ENCODE assay signal across 13 mouse cellular contexts in genomic region chr5:65036597-65036996, GRCm38 (mm10). TPM values are rescaled to one million over a fixed set of nuclear protein-coding genes. Genes with fewer than 3 reads are reported as not detected.
DNase-seq lines count a peak whose midpoint lies in the region; ATAC-seq lines count a peak whose summit lies in the region.
"Had no signal": no experiment of that assay in that cellular context is flagged by ENCODE, and none has a peak within 500 bp of the region (broad histone marks: within the 10 kb centered on the region; RNA-seq: fewer than 3 reads in every experiment).

No protein-coding gene starts in this region.

- no peaks in the 10 kb centered on the region for H3K27me3 ChIP-seq in hindbrain, embryonic 12.5 days
- H3K27me3 ChIP-seq in hindbrain, embryonic 10.5 days (ENCODE audit: insufficient read depth, poor library complexity, severe bottlenecking): no peaks in the 10 kb centered on the region
- H3K27me3 ChIP-seq: CH12.LX; embryonic facial prominence, embryonic 12.5 days had no signal

- DNase-seq in hindbrain, embryonic 10.5 days (ENCODE audit: low spot score): no peak
- DNase-seq in right cerebral cortex, postnatal 4 days: peak; percentile 39
- DNase-seq in right cerebral cortex, postnatal 36 days (ENCODE audit: low spot score in 2 of 2): no peak
- DNase-seq in frontal cortex, postnatal 10 days (ENCODE audit: low spot score in 2 of 2): peak; percentile 32 to 33
- DNase-seq in spleen, postnatal 10 days (ENCODE audit: low spot score in 2 of 2): no peak
- DNase-seq: gastrocnemius, adult 2 months; lung, postnatal 10 days had no signal

- no peaks in the 10 kb centered on the region for H3K36me3 ChIP-seq in hindbrain, embryonic 12.5 days
- no peaks in the 10 kb centered on the region for H3K36me3 ChIP-seq in hindbrain, embryonic 10.5 days

- H3K27ac ChIP-seq in hindbrain, embryonic 12.5 days: 0 out of 2 replicates have a peak overlapping the region, but pooled peaks have one; percentile 40
- no peak overlapping the region for H3K27ac ChIP-seq in hindbrain, embryonic 10.5 days
- H3K27ac ChIP-seq: embryonic facial prominence, embryonic 12.5 days; gastrocnemius, adult 2 months had no signal

- no peak overlapping the region for H3K9ac ChIP-seq in hindbrain, embryonic 12.5 days
- H3K9ac ChIP-seq: embryonic facial prominence, embryonic 12.5 days had no signal

- no peak overlapping the region for H3K4me2 ChIP-seq in hindbrain, embryonic 12.5 days (replicated peaks)
- H3K4me2 ChIP-seq: embryonic facial prominence, embryonic 12.5 days had no signal

- H3K4me3 ChIP-seq in hindbrain, embryonic 12.5 days: no peak overlapping the region
- H3K4me3 ChIP-seq in hindbrain, embryonic 10.5 days: no peak overlapping the region
- H3K4me3 ChIP-seq: embryonic facial prominence, embryonic 12.5 days; gastrocnemius, adult 2 months; myocyte had no signal

- 74% methylated on average over 13 of the region's 13 CpGs for WGBS in hindbrain, embryonic 12.5 days
- WGBS in hindbrain, embryonic 10.5 days: 81% methylated on average over 13 of the region's 13 CpGs

- no peaks in the 10 kb centered on the region for H3K9me3 ChIP-seq in hindbrain, embryonic 12.5 days (replicated peaks)
- no peaks in the 10 kb centered on the region for H3K9me3 ChIP-seq in hindbrain, embryonic 10.5 days
- H3K9me3 ChIP-seq: embryonic facial prominence, embryonic 12.5 days had no signal

- 0 out of 2 replicates have a peak, but pooled peaks cover 4% of the 10 kb centered on the region for H3K4me1 ChIP-seq in hindbrain, embryonic 12.5 days
- H3K4me1 ChIP-seq in hindbrain, embryonic 10.5 days (replicated peaks): no peaks in the 10 kb centered on the region

- ATAC-seq in hindbrain, embryonic 12.5 days (ENCODE audit: low FRiP score): no peak
- no peak for ATAC-seq in megakaryocyte, adult 5-6 weeks (ENCODE audit: poor library complexity, severe bottlenecking)

RNA-seq across cellular contexts. Expression of gene Tmem156, which starts 55.3 kb away (rescaled TPM):
- polyA plus RNA-seq in hindbrain, embryonic 12.5 days (2016; fragmentation: Nextera tagmentation; extraction: Ambion mirVana): not detected in 2 replicates
- polyA plus RNA-seq in hindbrain, embryonic 10.5 days (2016; fragmentation: Nextera tagmentation; extraction: Ambion mirVana): not detected in 2 replicates
- 34.8 and 37.4 TPM in 2 replicates for total RNA-seq in megakaryocyte, adult 5-6 weeks (2015)
- total RNA-seq in megakaryocyte, adult 5-6 weeks (2017): 54.5 and 54.9 TPM in 2 replicates
- total RNA-seq: gastrocnemius, adult 2 months; heart, postnatal 25 days had no signal
- polyA plus RNA-seq: embryonic facial prominence, embryonic 12.5 days had no signal

Comparison
In these comparisons a context has a peak if more than half of its experiments do, and no peak if none do; other contexts are left out.
1. DNase-seq: peak in right cerebral cortex, postnatal 4 days (single experiment) and frontal cortex, postnatal 10 days (2 of 2); none in hindbrain, embryonic 10.5 days (single experiment), right cerebral cortex, postnatal 36 days (0 of 2) and spleen, postnatal 10 days (0 of 2).